Mouse (Mus musculus) liver, embryonic 14.5 days (tissue): ENCODE measurements at regions not wholly inside any gene's neighbourhood (a gene's known extent, or its start where the extent isn't known, plus 50 kb on each side); places are given as distances from the start of the nearest gene placed in this dataset.

Experiments
- ATAC-seq: fragments of 200-750 bp; cut with Nextera tagmentation; 2 replicates; pipeline ENCODE4 v1.8.0; 2017; ENCODE audit warnings: moderate number of reproducible peaks, mild to moderate bottlenecking, moderate library complexity; ENCODE audit not compliant: insufficient read depth
- DNase-seq, 3 experiments: peaks; one replicate each; pipeline ENCODE4 v3.0.0-alpha.2; 2012 to 2013; ENCODE audit warnings: low read depth in 3 of 3, low spot score in 3 of 3
- H3K27ac ChIP-seq: fragments of 300-500 bp; sonication (generic); 2 replicates; pipeline ENCODE4 v1.5.1; 2014; ENCODE audit warnings: moderate library complexity, mild to moderate bottlenecking, control low read depth, inconsistent platforms
- H3K27me3 ChIP-seq: fragments of 300-500 bp; sonication (generic); 2 replicates; pipeline ENCODE4 v1.6.1; 2014; ENCODE audit warnings: mild to moderate bottlenecking, low read length, moderate library complexity; ENCODE audit not compliant: control insufficient read depth, insufficient read depth
- H3K36me3 ChIP-seq: fragments of 300-500 bp; sonication (generic); replicated peaks from 2 replicates; pipeline ENCODE4 v1.6.1; 2014; ENCODE audit warnings: low read depth; ENCODE audit not compliant: control insufficient read depth, insufficient read depth
- H3K4me1 ChIP-seq, 2 experiments: fragments of 200-500 bp in 1 of 2; fragments of 300-500 bp in 1 of 2; sonication (generic) in 1 of 2; replicated peaks; 2 replicates each; pipeline ENCODE4 v1.6.1; 2012 to 2014; ENCODE audit warnings: antibody characterized with exemption in 1 of 2, inconsistent platforms in 1 of 2, low read length in 1 of 2; ENCODE audit not compliant: control insufficient read depth in 2 of 2, insufficient read depth in 2 of 2
- H3K4me2 ChIP-seq: fragments of 300-500 bp; sonication (generic); 2 replicates; pipeline ENCODE4 v1.6.1; 2014; ENCODE audit warnings: low read depth, mild to moderate bottlenecking, control low read depth, moderate library complexity
- H3K4me3 ChIP-seq, 2 experiments: fragments of 200-500 bp in 1 of 2; fragments of 300-500 bp in 1 of 2; sonication (generic) in 1 of 2; 2 replicates each; pipeline ENCODE4 v1.5.1; 2012 to 2014; ENCODE audit warnings: low read depth in 2 of 2, low read length in 2 of 2, mild to moderate bottlenecking in 2 of 2, control low read depth in 1 of 2, inconsistent platforms in 1 of 2, moderate library complexity in 1 of 2; ENCODE audit not compliant: insufficient read depth in 1 of 2
- H3K9ac ChIP-seq: fragments of 300-500 bp; sonication (generic); replicated peaks from 2 replicates; pipeline ENCODE4 v1.6.1; 2014; ENCODE audit warnings: mild to moderate bottlenecking, control low read depth, moderate library complexity
- H3K9me3 ChIP-seq: fragments of 300-500 bp; sonication (generic); 2 replicates; pipeline ENCODE4 v1.6.1; 2016; ENCODE audit warnings: low read length, mixed read lengths; ENCODE audit not compliant: control insufficient read depth
- CTCF ChIP-seq: IDR thresholded peaks from 2 replicates; pipeline ENCODE4 v1.5.1; 2016; ENCODE audit warnings: antibody characterized with exemption, low read depth, control low read depth
- EP300 ChIP-seq: IDR thresholded peaks from 2 replicates; pipeline ENCODE4 v1.6.1; 2016; ENCODE audit warnings: antibody characterized with exemption, low read depth
- WGBS: fragments of 180-500 bp; shearing (Covaris S2); extraction: QIAGEN DNeasy Blood & Tissue Kit; methylation state at CpG from one replicate; pipeline ENCODE4 v1.1.7; 2014; ENCODE audit not compliant: insufficient replicate concordance; 5-methylcytosine and 5-hydroxymethylcytosine counted together

- Histone ChIP-seq H3K27me3 (no peaks in the 10 kb centered on the region), H3K9ac (no peak overlapping the region), H3K4me2 (no peak overlapping the region), H3K4me3 (no peak overlapping the region), H3K27ac (no peak overlapping the region), H3K36me3 (no peaks in the 10 kb centered on the region), H3K9me3 (no peaks in the 10 kb centered on the region), H3K4me1 (no peaks in the 10 kb centered on the region)
- TF ChIP-seq EP300 (no peak), CTCF (no peak)
- 68% methylated on average over 5 of the region's 5 CpGs for WGBS
- ATAC-seq = no peak
- DNase-seq = no peak
These were observed 686.2 kb upstream of the Vstm2b start for GRCm38 (mm10) chr7:40211956-40212355.

- DNase-seq (no peak), ATAC-seq (no peak)
- H3K27ac ChIP-seq = no peak overlapping the region
- WGBS = 75% methylated on average over 2 of the region's 2 CpGs
- TF ChIP-seq CTCF (no peak), EP300 (no peak)
- H3K36me3 ChIP-seq = no peaks in the 10 kb centered on the region
- no peak overlapping the region for H3K9ac ChIP-seq
- H3K4me1 ChIP-seq = no peaks in the 10 kb centered on the region
- H3K4me2 ChIP-seq = no peak overlapping the region
- H3K27me3 ChIP-seq = no peaks in the 10 kb centered on the region
- H3K4me3 ChIP-seq = no peak overlapping the region
- no peaks in the 10 kb centered on the region for H3K9me3 ChIP-seq
These were observed 685.6 kb upstream of the Vstm2b start for GRCm38 (mm10) chr7:40212576-40212975.

- H3K36me3 ChIP-seq = no peaks in the 10 kb centered on the region
- H3K4me3 ChIP-seq = no peak overlapping the region
- no peak overlapping the region for H3K4me2 ChIP-seq
- no peak for DNase-seq
- no peaks in the 10 kb centered on the region for H3K9me3 ChIP-seq
- H3K27ac ChIP-seq = no peak overlapping the region
- no peaks in the 10 kb centered on the region for H3K27me3 ChIP-seq
- H3K4me1 ChIP-seq = no peaks in the 10 kb centered on the region
- no peak for ATAC-seq
- no peak overlapping the region for H3K9ac ChIP-seq
- 43% methylated on average over 2 of the region's 2 CpGs for WGBS
- TF ChIP-seq CTCF (no peak), EP300 (no peak)
These were observed 684.5 kb upstream of the Vstm2b start for GRCm38 (mm10) chr7:40213646-40214045.

GRCm38 (mm10) chr7:40214395-40214794, 683.7 kb upstream of the Vstm2b start:
- no peak overlapping the region for H3K27ac ChIP-seq
- no peak for ATAC-seq
- H3K27me3 ChIP-seq = no peaks in the 10 kb centered on the region
- 50% methylated on average over 4 of the region's 4 CpGs for WGBS
- no peaks in the 10 kb centered on the region for H3K36me3 ChIP-seq
- H3K4me2 ChIP-seq = no peak overlapping the region
- no peak for TF ChIP-seq EP300
- no peak for TF ChIP-seq CTCF
- H3K9me3 ChIP-seq = no peaks in the 10 kb centered on the region
- no peak overlapping the region for H3K9ac ChIP-seq
- no peak for DNase-seq
- no peaks in the 10 kb centered on the region for H3K4me1 ChIP-seq
- H3K4me3 ChIP-seq = no peak overlapping the region

GRCm38 (mm10) chr7:40215271-40215670, 682.9 kb upstream of the Vstm2b start:
- Histone ChIP-seq H3K4me1 (no peaks in the 10 kb centered on the region), H3K4me2 (no peak overlapping the region), H3K27ac (no peak overlapping the region), H3K27me3 (no peaks in the 10 kb centered on the region), H3K9me3 (no peaks in the 10 kb centered on the region), H3K9ac (no peak overlapping the region), H3K36me3 (no peaks in the 10 kb centered on the region), H3K4me3 (no peak overlapping the region)
- ATAC-seq = no peak
- WGBS = 70% methylated on average over 2 of the region's 2 CpGs
- TF ChIP-seq CTCF = no peak
- TF ChIP-seq EP300 = no peak
- DNase-seq = no peak
